Mouse (Mus musculus): ENCODE data around the gene Chst8. TPM values are rescaled to one million over a fixed set of nuclear protein-coding genes. Genes with fewer than 3 reads are reported as not detected.

Gene Chst8
- polyA plus RNA-seq, 1 experiment from 2014 or later = 0.91 TPM

DNA sequence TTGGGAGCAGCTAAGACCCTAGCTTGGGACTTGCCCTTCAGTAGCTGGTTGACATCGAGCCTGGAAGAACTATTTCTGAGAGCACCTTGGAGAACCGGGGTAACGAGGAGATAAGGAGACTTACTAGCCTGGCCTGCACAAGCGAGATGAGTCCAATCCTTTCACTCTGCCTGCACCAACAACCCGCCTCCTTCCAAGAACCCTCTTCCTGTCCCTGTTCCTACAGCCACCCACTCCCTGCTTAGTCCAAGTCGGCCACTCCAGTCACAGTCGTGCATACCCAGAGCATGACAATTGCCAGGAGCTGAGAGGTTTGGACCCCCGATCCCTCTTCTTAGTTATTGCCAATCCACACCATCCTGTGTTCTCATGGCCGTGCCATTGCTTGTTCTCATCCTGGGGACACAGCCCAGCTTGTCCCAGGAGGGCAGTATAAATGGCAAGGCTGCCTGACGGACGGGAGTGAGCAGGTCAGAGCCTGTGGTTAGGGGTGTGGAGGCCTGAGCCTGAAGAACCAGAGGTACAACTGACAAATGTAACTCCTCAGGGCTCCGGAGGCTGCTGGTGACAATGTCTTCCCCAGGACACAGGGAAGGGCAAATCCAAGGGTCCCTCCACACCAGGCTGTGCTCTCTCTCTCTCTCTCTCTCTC is 166.2 kb downstream of the Chst8 start:
- H3K9me3 ChIP-seq = no peaks in the 10 kb centered on the region
- H3K36me3 ChIP-seq = peaks cover 51% of the 10 kb centered on the region
- H3K27me3 ChIP-seq (replicated peaks) = no peaks in the 10 kb centered on the region
- H3K27ac ChIP-seq (replicated peaks) = no peak overlapping the region
- peaks cover 7% of the 10 kb centered on the region; the same call in 1 of the 2 replicates for H3K4me1 ChIP-seq
- H3K4me3 ChIP-seq = no peak overlapping the region
- no peak overlapping the region for H3K4me2 ChIP-seq
- H3K9ac ChIP-seq = no peak overlapping the region
- WGBS = 66% methylated on average over 12 of the region's 12 CpGs
- ATAC-seq (ENCODE audit: extremely low read depth, insufficient number of reproducible peaks, low FRiP score, low TSS enrichment) = no peak

DNA sequence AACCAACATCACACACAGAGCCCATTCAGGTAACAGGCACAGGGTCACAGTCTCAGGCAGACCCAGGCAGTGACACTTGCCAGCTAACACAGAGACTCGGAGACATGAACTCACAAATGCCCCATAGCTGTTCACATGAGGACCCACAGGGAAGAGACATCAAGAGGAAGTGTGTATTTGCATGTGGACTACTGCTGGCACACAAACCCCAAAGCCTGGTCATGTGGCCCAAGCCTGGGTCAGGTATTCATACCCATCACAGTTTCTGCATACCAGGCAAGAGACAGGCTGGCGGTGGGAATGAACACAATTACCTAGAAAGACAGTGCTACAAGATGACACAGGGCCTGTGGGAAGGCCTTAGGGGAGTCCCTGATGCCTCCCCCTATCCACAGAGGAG is 166.9 kb downstream of the Chst8 start:
- no peak for ATAC-seq (ENCODE audit: extremely low read depth, insufficient number of reproducible peaks, low FRiP score, low TSS enrichment)
- no peak overlapping the region for H3K4me2 ChIP-seq
- H3K27me3 ChIP-seq (replicated peaks) = no peaks in the 10 kb centered on the region
- peaks cover 58% of the 10 kb centered on the region for H3K36me3 ChIP-seq
- H3K4me1 ChIP-seq = peaks cover 7% of the 10 kb centered on the region; the same call in 1 of the 2 replicates
- no peak overlapping the region for H3K27ac ChIP-seq (replicated peaks)
- 87% methylated on average over 2 of the region's 2 CpGs for WGBS
- no peak overlapping the region for H3K4me3 ChIP-seq
- no peak overlapping the region for H3K9ac ChIP-seq
- no peaks in the 10 kb centered on the region for H3K9me3 ChIP-seq

DNA sequence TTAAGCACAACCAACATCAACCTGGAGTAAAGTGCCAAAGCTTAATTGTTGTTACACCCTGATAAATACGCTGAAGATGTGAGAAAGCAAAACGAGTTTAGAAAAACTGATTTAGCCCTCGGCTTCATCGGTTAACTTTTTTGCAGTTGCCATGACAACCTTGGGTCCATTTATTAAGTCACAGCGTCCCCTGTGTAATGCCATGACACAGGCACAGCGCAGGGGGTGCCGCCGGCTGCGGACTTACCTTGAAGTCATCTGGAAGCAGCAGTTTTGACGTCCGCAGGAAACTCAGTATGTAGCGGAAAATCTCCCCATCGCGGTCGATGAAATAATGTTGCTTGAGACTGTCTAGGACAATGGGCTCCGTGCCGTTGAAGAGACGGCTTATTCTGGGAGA is 167.9 kb downstream of the Chst8 start:
- Histone ChIP-seq H3K27me3 (replicated peaks) (no peaks in the 10 kb centered on the region), H3K4me1 (peaks cover 7% of the 10 kb centered on the region; the same call in 1 of the 2 replicates), H3K9ac (no peak overlapping the region), H3K27ac (replicated peaks) (no peak overlapping the region), H3K4me2 (no peak overlapping the region), H3K9me3 (no peaks in the 10 kb centered on the region), H3K4me3 (no peak overlapping the region), H3K36me3 (peaks cover 61% of the 10 kb centered on the region)
- WGBS = 86% methylated on average over 18 of the region's 18 CpGs
- no peak for ATAC-seq (ENCODE audit: extremely low read depth, insufficient number of reproducible peaks, low FRiP score, low TSS enrichment)

DNA sequence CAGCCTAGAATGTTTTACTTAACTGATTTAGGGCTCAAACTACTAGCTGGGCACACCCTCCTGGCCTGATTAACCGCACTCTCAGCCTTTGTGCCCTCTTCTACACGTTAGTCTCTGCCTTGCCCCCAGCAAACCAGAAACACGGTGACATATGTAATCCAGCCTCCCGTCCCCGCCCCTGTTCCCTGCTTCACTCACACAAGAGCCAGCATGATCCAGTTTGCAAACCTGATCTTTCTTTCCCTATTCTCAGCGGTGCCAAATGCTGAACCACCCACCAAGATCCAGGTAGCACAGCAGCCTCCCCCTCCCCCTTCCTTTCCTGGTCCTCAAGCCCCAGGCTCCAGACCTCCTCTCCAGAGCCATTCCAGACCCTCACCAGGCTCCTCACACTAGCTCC is 169.2 kb downstream of the Chst8 start:
- ATAC-seq (ENCODE audit: extremely low read depth, insufficient number of reproducible peaks, low FRiP score, low TSS enrichment) = no peak
- H3K36me3 ChIP-seq = peaks cover 56% of the 10 kb centered on the region
- 72% methylated on average over 6 of the region's 6 CpGs for WGBS

DNA sequence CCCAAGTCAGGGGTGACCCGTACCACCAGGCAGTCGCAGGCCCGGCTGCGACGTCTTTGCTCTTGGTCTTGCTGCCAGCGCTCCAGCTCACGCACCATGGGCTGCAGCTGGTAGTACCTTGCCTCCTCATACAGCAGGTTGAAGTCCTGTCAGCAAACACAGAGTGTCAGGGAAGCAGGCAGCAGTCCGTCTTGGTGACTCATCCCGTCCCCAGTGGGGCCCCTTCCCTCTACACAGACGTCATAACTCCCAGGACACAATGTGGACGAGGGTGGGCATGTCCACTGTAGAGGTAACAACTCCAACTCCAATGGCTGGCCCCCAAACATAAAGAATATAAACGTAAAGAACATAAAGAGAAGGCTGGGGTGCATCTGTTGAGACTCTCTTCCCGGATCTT is 170.5 kb downstream of the Chst8 start:
- Histone ChIP-seq H3K27ac (replicated peaks) (no peak overlapping the region), H3K36me3 (peaks cover 47% of the 10 kb centered on the region), H3K4me2 (no peak overlapping the region), H3K27me3 (replicated peaks) (no peaks in the 10 kb centered on the region), H3K4me3 (no peak overlapping the region), H3K4me1 (peaks cover 3% of the 10 kb centered on the region; the same call in 1 of the 2 replicates), H3K9ac (no peak overlapping the region), H3K9me3 (no peaks in the 10 kb centered on the region)
- ATAC-seq (ENCODE audit: extremely low read depth, insufficient number of reproducible peaks, low FRiP score, low TSS enrichment) = no peak
- WGBS = 61% methylated on average over 13 of the region's 13 CpGs

More for the DNA sequence above, 169.2 kb downstream of the Chst8 start:
- H3K4me3 ChIP-seq = no peak overlapping the region
- no peak overlapping the region for H3K9ac ChIP-seq
- H3K27ac ChIP-seq (replicated peaks) = no peak overlapping the region
- peaks cover 7% of the 10 kb centered on the region; the same call in 1 of the 2 replicates for H3K4me1 ChIP-seq
- no peaks in the 10 kb centered on the region for H3K9me3 ChIP-seq
- no peak overlapping the region for H3K4me2 ChIP-seq
- H3K27me3 ChIP-seq (replicated peaks) = no peaks in the 10 kb centered on the region

DNA sequence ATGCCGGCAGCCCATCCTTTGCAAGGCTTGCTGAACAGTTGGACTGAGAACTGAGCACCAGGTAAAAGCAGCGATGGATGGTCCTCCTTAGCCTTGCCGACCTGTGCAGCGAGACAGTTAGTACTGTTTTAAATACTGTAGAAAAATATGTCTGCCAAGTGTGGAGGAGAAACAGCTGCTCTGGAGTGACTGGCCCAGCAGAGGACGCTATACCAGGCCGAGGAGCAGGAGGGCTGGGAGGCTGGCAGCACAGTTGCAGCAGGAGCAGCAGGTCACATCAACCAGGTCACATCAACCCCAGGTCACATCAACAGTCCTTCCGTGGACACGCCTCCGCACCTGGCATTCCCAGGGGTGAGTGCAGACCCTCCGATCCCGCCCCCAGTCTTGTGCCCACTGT is 172.7 kb downstream of the Chst8 start:
- Histone ChIP-seq H3K27ac (replicated peaks) (no peak overlapping the region), H3K4me2 (no peak overlapping the region), H3K27me3 (replicated peaks) (no peaks in the 10 kb centered on the region), H3K4me1 (no peaks in the 10 kb centered on the region), H3K4me3 (no peak overlapping the region), H3K9me3 (no peaks in the 10 kb centered on the region), H3K9ac (no peak overlapping the region), H3K36me3 (peaks cover 43% of the 10 kb centered on the region)
- WGBS = 83% methylated on average over 11 of the region's 11 CpGs
- no peak for ATAC-seq (ENCODE audit: extremely low read depth, insufficient number of reproducible peaks, low FRiP score, low TSS enrichment)

DNA sequence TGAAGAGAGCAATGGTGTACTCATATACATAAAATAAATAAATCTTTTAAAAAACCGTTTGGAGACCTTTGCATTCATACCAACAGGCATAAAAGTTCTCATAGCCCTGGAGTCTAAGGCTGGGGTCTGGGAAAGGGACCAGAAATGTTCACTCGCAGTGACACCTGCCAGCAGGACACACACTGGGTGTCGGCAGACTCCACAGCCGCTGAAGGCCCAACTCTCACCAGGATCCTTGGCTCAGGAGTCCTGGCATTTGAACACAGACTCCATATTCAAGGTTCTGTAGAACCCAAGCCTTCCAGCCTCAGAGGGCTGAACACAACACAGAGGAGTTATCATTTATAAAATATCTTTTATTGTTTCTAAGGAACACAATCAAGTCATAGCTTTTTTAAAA is 175.8 kb downstream of the Chst8 start:
- WGBS = 74% methylated on average over 4 of the region's 4 CpGs
- no peaks in the 10 kb centered on the region for H3K9me3 ChIP-seq
- ATAC-seq (ENCODE audit: extremely low read depth, insufficient number of reproducible peaks, low FRiP score, low TSS enrichment) = no peak

DNA sequence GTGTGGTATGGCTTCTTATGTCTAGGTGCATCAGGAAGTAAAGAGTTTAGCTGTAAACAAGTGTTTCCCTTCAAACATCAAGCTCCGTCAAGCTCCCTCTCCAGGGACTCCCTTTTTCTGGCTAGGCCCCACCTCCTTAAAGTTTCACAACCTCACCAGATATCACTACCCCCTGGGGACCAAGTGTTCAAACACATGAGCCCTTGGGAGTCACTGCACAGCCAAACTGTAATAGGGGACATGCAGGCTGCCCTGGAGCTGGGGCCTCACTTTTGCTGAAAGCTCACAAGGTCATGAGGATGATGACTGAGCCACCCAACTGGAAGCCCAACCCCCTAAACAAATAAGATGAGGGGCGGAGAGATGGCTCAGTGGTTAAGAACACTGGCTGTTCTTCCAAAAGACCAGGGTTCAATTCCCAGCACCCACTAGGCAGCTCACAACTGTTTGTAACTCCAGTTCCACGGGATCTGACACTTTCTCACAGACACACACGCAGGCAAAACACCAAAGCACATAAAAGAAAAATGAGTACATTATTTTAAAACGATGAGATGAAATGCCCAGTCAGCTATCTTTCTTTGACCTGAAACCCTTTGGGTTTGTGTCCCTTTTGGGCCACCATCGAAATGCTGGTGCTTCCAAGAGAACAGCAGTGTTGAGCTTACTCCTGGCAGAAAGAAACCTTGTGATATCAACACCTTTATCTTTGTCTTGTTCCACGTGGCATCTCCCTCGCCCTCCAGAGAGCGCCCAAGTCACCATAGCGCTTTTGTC is 179.4 kb downstream of the Chst8 start:
- Histone ChIP-seq H3K4me2 (no peak overlapping the region), H3K27ac (replicated peaks) (no peak overlapping the region), H3K4me1 (peaks cover 16% of the 10 kb centered on the region), H3K9ac (no peak overlapping the region), H3K27me3 (replicated peaks) (no peaks in the 10 kb centered on the region), H3K4me3 (no peak overlapping the region), H3K9me3 (no peaks in the 10 kb centered on the region), H3K36me3 (no peaks in the 10 kb centered on the region)
- 78% methylated on average over 10 of the region's 10 CpGs for WGBS
- ATAC-seq (ENCODE audit: extremely low read depth, insufficient number of reproducible peaks, low FRiP score, low TSS enrichment) = no peak

More for the DNA sequence above, 175.8 kb downstream of the Chst8 start:
- H3K27ac ChIP-seq (replicated peaks) = no peak overlapping the region
- no peak overlapping the region for H3K4me3 ChIP-seq
- no peak overlapping the region for H3K4me2 ChIP-seq
- H3K4me1 ChIP-seq = no peaks in the 10 kb centered on the region
- H3K27me3 ChIP-seq (replicated peaks) = no peaks in the 10 kb centered on the region
- no peak overlapping the region for H3K9ac ChIP-seq
- peaks cover 25% of the 10 kb centered on the region for H3K36me3 ChIP-seq

DNA sequence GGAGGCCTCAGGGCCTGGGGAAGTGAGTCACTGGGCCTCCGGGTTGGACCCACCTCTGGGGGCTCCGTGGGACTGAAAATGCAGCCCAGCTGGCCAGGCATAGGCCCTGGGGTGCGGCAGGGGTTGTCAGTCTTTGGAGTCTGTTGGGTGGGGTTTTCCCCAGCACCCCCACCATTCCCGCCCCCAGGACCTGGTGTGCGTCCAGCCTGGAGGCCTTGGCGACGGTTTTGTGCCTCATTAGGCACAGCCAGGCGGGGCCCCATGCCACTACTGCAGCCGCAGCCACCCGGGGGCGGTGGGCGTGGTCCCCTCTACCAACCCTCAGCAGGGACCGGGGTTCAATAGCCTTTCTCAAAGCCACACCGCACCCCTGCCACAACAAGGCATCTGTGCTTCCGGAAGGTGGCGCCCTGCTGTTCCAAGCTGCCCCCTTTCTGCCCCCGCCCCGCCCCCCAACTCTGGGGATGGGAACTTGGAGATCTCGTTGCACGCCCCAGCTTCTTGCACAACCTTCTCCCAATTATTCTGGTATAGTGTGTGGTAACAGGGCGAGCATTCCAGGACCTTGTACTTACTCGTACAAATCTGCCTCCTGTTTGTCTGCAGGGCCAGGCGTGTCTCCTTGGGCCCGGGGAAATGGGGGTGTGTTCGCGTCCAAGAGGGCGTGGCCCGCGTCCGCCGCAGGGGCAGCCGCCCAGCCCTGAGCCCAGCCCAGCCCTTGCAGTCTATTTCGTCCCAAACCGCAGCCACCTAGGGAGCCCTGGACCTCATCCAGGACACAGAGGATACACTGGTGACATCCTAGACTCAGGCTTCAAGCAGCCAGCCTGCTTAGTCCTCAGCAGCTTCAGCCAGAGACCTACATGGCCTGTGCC is 182.1 kb downstream of the Chst8 start:
- 1% methylated on average over 34 of the region's 34 CpGs for WGBS
- H3K4me3 ChIP-seq = peak overlapping the region; percentile 58

DNA sequence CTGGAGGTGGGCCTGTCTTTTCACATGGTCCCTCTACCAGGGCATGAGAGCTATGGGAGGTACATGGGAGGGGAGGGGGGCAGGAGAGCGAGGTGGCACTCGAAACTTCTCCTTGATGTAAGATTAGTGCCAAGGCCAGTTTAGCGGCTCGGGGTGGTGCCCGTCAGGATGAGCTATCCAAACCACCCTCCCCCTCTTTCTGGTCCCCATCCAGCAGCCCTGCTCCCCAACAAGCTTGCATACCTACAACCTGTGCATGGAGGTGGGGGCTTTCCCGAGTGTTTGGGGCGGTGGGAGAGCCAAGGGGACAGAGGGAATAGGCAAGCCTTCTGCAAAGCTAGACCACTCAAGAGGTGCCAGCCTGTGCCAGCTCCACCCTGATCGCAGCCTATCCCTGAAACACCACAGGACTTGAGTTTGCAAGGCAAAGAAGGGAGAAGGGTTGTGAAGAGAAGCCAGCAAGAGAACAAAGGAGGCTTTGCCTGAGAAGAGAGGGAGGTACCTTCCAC is 182.8 kb downstream of the Chst8 start:
- Histone ChIP-seq H3K27me3 (replicated peaks) (no peaks in the 10 kb centered on the region), H3K4me1 (peaks cover 16% of the 10 kb centered on the region), H3K4me3 (peak overlapping the region; percentile 58), H3K36me3 (no peaks in the 10 kb centered on the region), H3K27ac (replicated peaks) (peak overlapping the region; percentile 69), H3K4me2 (peak overlapping the region; percentile 90), H3K9ac (peak overlapping the region; percentile 80), H3K9me3 (no peaks in the 10 kb centered on the region)
- WGBS = 49% methylated on average over 8 of the region's 8 CpGs
- 0 out of 2 replicates have a peak, but pooled peaks have one; percentile 1 for ATAC-seq (ENCODE audit: extremely low read depth, insufficient number of reproducible peaks, low FRiP score, low TSS enrichment)

More for the DNA sequence above, 182.1 kb downstream of the Chst8 start:
- Histone ChIP-seq H3K9ac (peak overlapping the region; percentile 80), H3K4me1 (peaks cover 16% of the 10 kb centered on the region), H3K27ac (replicated peaks) (peak overlapping the region; percentile 69), H3K9me3 (no peaks in the 10 kb centered on the region), H3K36me3 (no peaks in the 10 kb centered on the region), H3K4me2 (peak overlapping the region; percentile 90), H3K27me3 (replicated peaks) (no peaks in the 10 kb centered on the region)
- peak; percentile 53; the same call in 1 of the 2 replicates for ATAC-seq (ENCODE audit: extremely low read depth, insufficient number of reproducible peaks, low FRiP score, low TSS enrichment)
